Mouse (Mus musculus) adrenal gland, adult 10 weeks (tissue): ENCODE data around the gene Noct. TPM values are rescaled to one million over a fixed set of nuclear protein-coding genes. Genes with fewer than 3 reads are reported as not detected.

Experiments used
- polyA plus RNA-seq: library from polyadenylated mRNA; stranded (reverse); fragments of 350-450 nt; fragmentation: Illumina TruSeq; extraction: RNeasy Lipid Tissue Mini Kit (QIAGEN cat#74804); gene quantifications from one replicate; pipeline ENCODE4 v1.2.3, GENCODE M21; 2014; ENCODE audit warnings: low read depth, low replicate concordance

Noct gene
- polyA plus RNA-seq, result 37.8 TPM

DNA sequence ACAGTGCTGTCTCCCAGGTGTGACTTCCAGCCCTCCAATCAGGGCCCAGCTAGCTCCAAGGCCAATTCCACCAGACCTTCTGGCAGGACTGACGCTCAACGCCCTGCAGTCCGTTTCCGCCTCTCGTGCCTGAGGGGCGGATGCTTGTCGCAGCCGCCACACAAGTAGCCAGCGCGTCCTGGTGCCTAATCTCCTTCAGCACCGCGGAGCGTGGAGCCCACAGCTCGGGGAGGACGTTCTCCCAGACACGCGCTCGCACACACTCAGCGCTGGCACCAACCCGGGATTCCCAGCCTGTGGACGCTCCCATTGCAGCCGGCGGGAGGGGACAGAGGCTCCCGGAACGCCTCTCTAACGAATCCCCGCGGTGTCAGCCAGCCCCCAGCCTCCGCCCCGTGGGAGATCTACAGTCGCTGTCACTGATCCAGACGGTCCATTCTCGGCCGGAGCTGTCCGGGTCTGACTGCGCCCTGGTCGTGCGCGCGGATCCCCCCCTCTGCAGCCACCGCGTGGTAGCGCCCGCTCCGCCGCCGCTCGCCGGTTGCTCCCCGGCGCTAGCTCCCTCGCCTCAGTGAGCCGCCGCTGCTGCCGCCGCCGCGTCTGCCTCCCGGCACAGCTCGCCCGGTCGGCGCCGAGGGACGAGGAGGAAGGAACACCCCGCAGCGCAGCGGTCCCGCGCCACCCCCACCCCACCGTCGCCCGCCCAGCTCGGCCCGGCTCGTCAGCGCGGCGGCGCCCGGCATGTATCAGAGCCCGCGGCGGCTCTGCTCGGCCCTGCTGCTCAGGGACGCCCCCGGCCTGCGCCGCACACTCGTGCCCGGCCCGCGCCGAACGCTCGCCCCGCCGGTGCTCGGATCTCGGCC lies at the start of gene Noct:
Gene Noct (plus strand): TSS at position 85 of the 863 bp plus-strand sequence.

Other genes with a start within 250 kb of the Noct start
- gene Elf2, start 116.2 kb downstream of the Noct start, polyA plus RNA-seq, result 72.4 TPM
- 1,434 TPM for gene Mgarp, start 172.3 kb downstream of the Noct start, polyA plus RNA-seq
- gene Ndufc1, start 184.5 kb downstream of the Noct start, polyA plus RNA-seq, result 873 TPM
- 355 TPM for gene Naa15, start 190.7 kb downstream of the Noct start, polyA plus RNA-seq